ENCODE assay signal across 8 mouse cellular contexts in genomic region chr7:12834162-12835120, GRCm38 (mm10). TPM values are rescaled to one million over a fixed set of nuclear protein-coding genes. Genes with fewer than 3 reads are reported as not detected.
DNase-seq lines count a peak whose midpoint lies in the region; ATAC-seq and TF ChIP-seq lines count a peak whose summit lies in the region.

Zfp110 (plus strand) TSS chr7:12834761.

- H3K4me1 ChIP-seq in embryonic facial prominence, embryonic 13.5 days, result no peaks in the 10 kb centered on the region
- H3K4me1 ChIP-seq in kidney, adult 2 months (ENCODE audit: control insufficient read depth, insufficient read depth, low read length), result no peaks in the 10 kb centered on the region
- no peaks in the 10 kb centered on the region; the same call in 1 of the 2 replicates for H3K4me1 ChIP-seq in limb, embryonic 12.5 days (replicated peaks)
- 0 out of 2 replicates have a peak, but pooled peaks cover 3% of the 10 kb centered on the region for H3K4me1 ChIP-seq in midbrain, embryonic 15.5 days
- peaks cover 4% of the 10 kb centered on the region; the same call in 1 of the 2 replicates for H3K4me1 ChIP-seq in spleen, adult 2 months (ENCODE audit: control insufficient read depth, insufficient read depth, insufficient read length)

- ATAC-seq in embryonic facial prominence, embryonic 13.5 days (ENCODE audit: insufficient number of reproducible peaks, insufficient read depth, low FRiP score, low TSS enrichment, low read depth), result peak; percentile 94
- peak; percentile 94 for ATAC-seq in limb, embryonic 12.5 days (ENCODE audit: insufficient number of reproducible peaks, insufficient read depth, low FRiP score, low TSS enrichment, low read depth)
- ATAC-seq in midbrain, embryonic 15.5 days (replicated peaks), result peak; percentile 97

- TF ChIP-seq CTCF in kidney, adult 2 months (conservative IDR thresholded peaks at IDR 0.05; ENCODE audit: insufficient read depth, insufficient read length, low read depth, low read length), result no peak
- no peak for TF ChIP-seq CTCF in spleen, adult 2 months (IDR thresholded peaks at IDR 0.05; ENCODE audit: extremely low read depth, insufficient read depth, insufficient read length, insufficient replicate concordance)

- DNase-seq in 3134 (ENCODE audit: extremely low read depth, insufficient read length, low spot score), result peak; percentile 88
- peak; percentile 93 to 94 for DNase-seq in adrenal gland, postnatal 36 days
- DNase-seq in heart, adult 18-20 months, result peak; percentile 94 to 95
- peak; percentile 95 for DNase-seq in kidney, adult 2 months
- DNase-seq in spleen, adult 2 months (ENCODE audit: low read depth in 1 of 2, low spot score in 2 of 2), result peak; percentile 84 to 90

- peak within 1 kb of the TSS; percentile 76 for H3K9ac ChIP-seq in embryonic facial prominence, embryonic 13.5 days
- peak within 1 kb of the TSS; percentile 57 for H3K9ac ChIP-seq in limb, embryonic 12.5 days (replicated peaks)
- peak within 1 kb of the TSS; percentile 44 for H3K9ac ChIP-seq in midbrain, embryonic 15.5 days

- H3K9me3 ChIP-seq in embryonic facial prominence, embryonic 13.5 days, result peaks cover 38% of the 10 kb centered on the region
- H3K9me3 ChIP-seq in limb, embryonic 12.5 days, result peaks cover 40% of the 10 kb centered on the region
- peaks cover 25% of the 10 kb centered on the region for H3K9me3 ChIP-seq in midbrain, embryonic 15.5 days

- H3K4me3 ChIP-seq in embryonic facial prominence, embryonic 13.5 days, result peak within 1 kb of the TSS; percentile 60
- H3K4me3 ChIP-seq in kidney, adult 2 months (ENCODE audit: insufficient read depth, low read depth, low read length), result peak within 1 kb of the TSS; percentile 90
- H3K4me3 ChIP-seq in limb, embryonic 12.5 days (replicated peaks), result peak within 1 kb of the TSS; percentile 56
- H3K4me3 ChIP-seq in midbrain, embryonic 15.5 days, result peak within 1 kb of the TSS; percentile 53
- peak within 1 kb of the TSS; percentile 79 for H3K4me3 ChIP-seq in spleen, adult 2 months (ENCODE audit: extremely low read depth, insufficient read depth, insufficient read length)

- H3K27ac ChIP-seq in embryonic facial prominence, embryonic 13.5 days, result peak within 1 kb of the TSS; percentile 68
- peak within 1 kb of the TSS; percentile 92 for H3K27ac ChIP-seq in kidney, adult 2 months (ENCODE audit: insufficient read depth, low read depth, low read length)
- peak within 1 kb of the TSS; percentile 25; the same call in 1 of the 2 replicates for H3K27ac ChIP-seq in limb, embryonic 12.5 days
- peak within 1 kb of the TSS; percentile 49; the same call in 1 of the 2 replicates for H3K27ac ChIP-seq in midbrain, embryonic 15.5 days
- H3K27ac ChIP-seq in spleen, adult 2 months (ENCODE audit: insufficient read depth, low read length), result peak within 1 kb of the TSS; percentile 89

- WGBS in embryonic facial prominence, embryonic 13.5 days, result 4% methylated on average over 47 of the region's 47 CpGs
- WGBS in kidney, adult 2 months, result 2% methylated on average over 47 of the region's 47 CpGs
- 3% methylated on average over 47 of the region's 47 CpGs for WGBS in limb, embryonic 12.5 days
- WGBS in midbrain, embryonic 15.5 days, result 4% methylated on average over 47 of the region's 47 CpGs
- 1% methylated on average over 47 of the region's 47 CpGs for WGBS in spleen, adult 2 months

- H3K36me3 ChIP-seq in embryonic facial prominence, embryonic 13.5 days, result peaks cover 35% of the 10 kb centered on the region
- peaks cover 22% of the 10 kb centered on the region for H3K36me3 ChIP-seq in kidney, adult 2 months (ENCODE audit: control insufficient read depth, insufficient read depth, low read length)
- peaks cover 36% of the 10 kb centered on the region for H3K36me3 ChIP-seq in limb, embryonic 12.5 days
- H3K36me3 ChIP-seq in midbrain, embryonic 15.5 days (replicated peaks), result peaks cover 32% of the 10 kb centered on the region
- H3K36me3 ChIP-seq in spleen, adult 2 months (ENCODE audit: control insufficient read depth, insufficient read depth, low read length), result peaks cover 20% of the 10 kb centered on the region

- peak; percentile 64 for TF ChIP-seq POLR2A in kidney, adult 2 months (IDR thresholded peaks at IDR 0.05; ENCODE audit: low read depth, low read length)
- TF ChIP-seq POLR2A in spleen, adult 2 months (IDR thresholded peaks at IDR 0.05; ENCODE audit: low read depth, low read length), result peak; percentile 79

- H3K4me2 ChIP-seq in embryonic facial prominence, embryonic 13.5 days, result peak within 1 kb of the TSS; percentile 61
- H3K4me2 ChIP-seq in limb, embryonic 12.5 days, result peak within 1 kb of the TSS; percentile 56
- peak within 1 kb of the TSS; percentile 63 for H3K4me2 ChIP-seq in midbrain, embryonic 15.5 days

- H3K27me3 ChIP-seq in embryonic facial prominence, embryonic 13.5 days, result no peaks in the 10 kb centered on the region
- H3K27me3 ChIP-seq in kidney, adult 2 months (replicated peaks; ENCODE audit: control insufficient read depth, insufficient read depth, low read length), result no peaks in the 10 kb centered on the region; the same call in 1 of the 2 replicates
- H3K27me3 ChIP-seq in limb, embryonic 12.5 days, result no peaks in the 10 kb centered on the region
- no peaks in the 10 kb centered on the region for H3K27me3 ChIP-seq in midbrain, embryonic 15.5 days (replicated peaks)
- no peaks in the 10 kb centered on the region for H3K27me3 ChIP-seq in spleen, adult 2 months (ENCODE audit: control insufficient read depth, insufficient read depth, low read length)

RNA-seq across cellular contexts. Expression of gene Zfp110, which starts in this region (rescaled TPM):
- total RNA-seq in adrenal gland, postnatal 36 days (2021), result 10 to 100 TPM; 22.2 to 24.0 TPM
- 33.9 and 42.5 TPM in 2 replicates for polyA plus RNA-seq in embryonic facial prominence, embryonic 13.5 days (2015; fragmentation: Nextera tagmentation; extraction: Ambion mirVana)
- total RNA-seq in heart, adult 18-20 months (2021), result 10 to 100 TPM; 17.0 to 18.4 TPM
- 7.7 and 9.4 TPM in 2 replicates for polyA plus RNA-seq in kidney, adult 2 months (2012; rRNA removed)
- polyA plus RNA-seq in limb, embryonic 12.5 days (2016; fragmentation: Nextera tagmentation; extraction: Ambion mirVana), result 34.9 and 37.4 TPM in 2 replicates
- polyA plus RNA-seq in midbrain, embryonic 15.5 days (2015; fragmentation: Nextera tagmentation; extraction: Ambion mirVana), result 28.3 and 30.8 TPM in 2 replicates
- 9.5 and 12.4 TPM in 2 replicates for polyA plus RNA-seq in spleen, adult 2 months (2012; rRNA removed)

Comparison
In these comparisons a context has a peak if more than half of its experiments do, and no peak if none do; other contexts are left out.
1. Peak in every context shown above with its lines: DNase-seq, ATAC-seq, H3K4me3 ChIP-seq and H3K27ac ChIP-seq.
2. H3K27ac ChIP-seq: peak in every context shown above with its lines; median percentile 92 in kidney, adult 2 months; 89 in spleen, adult 2 months; 68 in embryonic facial prominence, embryonic 13.5 days; 49 in midbrain, embryonic 15.5 days; 25 in limb, embryonic 12.5 days.